Mouse (Mus musculus) neural tube, embryonic 14.5 days (tissue): Measurements from ENCODE around the gene Snx18. TPM values are rescaled to one million over a fixed set of nuclear protein-coding genes. Genes with fewer than 3 reads are reported as not detected.

Experiments used
- ATAC-seq: fragments of 200-750 bp; cut with Nextera tagmentation; 2 replicates; pipeline ENCODE4 v1.8.0; 2017; ENCODE audit warnings: low read depth, mild to moderate bottlenecking, moderate TSS enrichment, moderate library complexity
- H3K27ac ChIP-seq: fragments of 300-500 bp; sonication (generic); 2 replicates; pipeline ENCODE4 v1.5.1; 2014; ENCODE audit warnings: low read depth, mild to moderate bottlenecking, control low read depth, low read length, moderate library complexity, mixed read lengths
- H3K27me3 ChIP-seq: fragments of 300-500 bp; sonication (generic); 2 replicates; pipeline ENCODE4 v1.6.1; 2014; ENCODE audit warnings: low read length; ENCODE audit not compliant: control insufficient read depth, insufficient read depth
- H3K36me3 ChIP-seq: fragments of 300-500 bp; sonication (generic); 2 replicates; pipeline ENCODE4 v1.6.1; 2014; ENCODE audit warnings: low read length, mixed read lengths; ENCODE audit not compliant: control insufficient read depth, insufficient read depth
- H3K4me1 ChIP-seq: fragments of 300-500 bp; sonication (generic); 2 replicates; pipeline ENCODE4 v1.6.1; 2014; ENCODE audit warnings: low read length; ENCODE audit not compliant: control insufficient read depth, insufficient read depth
- H3K4me2 ChIP-seq: fragments of 300-500 bp; sonication (generic); 2 replicates; pipeline ENCODE4 v1.6.1; 2014; ENCODE audit warnings: mild to moderate bottlenecking, low read depth, low read length, control low read depth
- H3K4me3 ChIP-seq: fragments of 300-500 bp; sonication (generic); 2 replicates; pipeline ENCODE4 v1.5.1; 2014; ENCODE audit warnings: low read depth, low read length, control low read depth, mixed read lengths
- H3K9ac ChIP-seq: fragments of 300-500 bp; sonication (generic); replicated peaks from 2 replicates; pipeline ENCODE4 v1.6.1; 2014; ENCODE audit warnings: low read depth, mild to moderate bottlenecking, control low read depth, low read length, mixed read lengths
- H3K9me3 ChIP-seq: fragments of 300-500 bp; sonication (generic); 2 replicates; pipeline ENCODE4 v1.6.1; 2016; ENCODE audit warnings: low read length; ENCODE audit not compliant: control insufficient read depth
- WGBS: fragments of 180-500 bp; shearing (Covaris S2); extraction: QIAGEN DNeasy Blood & Tissue Kit; methylation state at CpG from one replicate; pipeline ENCODE4 v1.1.7; 2014; 5-methylcytosine and 5-hydroxymethylcytosine counted together
- polyA plus RNA-seq: library from polyadenylated mRNA; unstranded; fragments of >200 nt; fragmentation: Nextera tagmentation; extraction: Ambion mirVana; gene quantifications from 2 replicates; pipeline ENCODE4 v1.2.1, GENCODE M21; 2014

Snx18 gene
- polyA plus RNA-seq, 1 experiment from 2014 or later = 10.9 TPM

GRCm38 (mm10) chr13:113617338-113617890, 950 bp downstream of the Snx18 start:
- peak; percentile 12; the same call in 1 of the 2 replicates for ATAC-seq
- peak overlapping the region; percentile 89 for H3K27ac ChIP-seq
- H3K4me3 ChIP-seq = peak overlapping the region; percentile 98
- 11% methylated on average over 49 of the region's 49 CpGs for WGBS
- peaks cover 2% of the 10 kb centered on the region; the same call in 1 of the 2 replicates for H3K27me3 ChIP-seq
- peak overlapping the region; percentile 90 for H3K9ac ChIP-seq
- no peaks in the 10 kb centered on the region for H3K9me3 ChIP-seq
- H3K4me2 ChIP-seq = peak overlapping the region; percentile 94
- peaks cover 43% of the 10 kb centered on the region for H3K4me1 ChIP-seq
- H3K36me3 ChIP-seq = no peaks in the 10 kb centered on the region

GRCm38 (mm10) chr13:113616751-113617337, 1.5 kb downstream of the Snx18 start:
- Histone ChIP-seq H3K36me3 (no peaks in the 10 kb centered on the region), H3K27me3 (peaks cover 2% of the 10 kb centered on the region; the same call in 1 of the 2 replicates), H3K4me3 (peak overlapping the region; percentile 98), H3K9me3 (no peaks in the 10 kb centered on the region), H3K27ac (no peak overlapping the region), H3K4me1 (peaks cover 46% of the 10 kb centered on the region), H3K9ac (peak overlapping the region; percentile 90), H3K4me2 (peak overlapping the region; percentile 94)
- WGBS = 69% methylated on average over 24 of the region's 24 CpGs
- ATAC-seq = no peak

- 14% methylated on average over 8 of the region's 8 CpGs for WGBS
- no peak for ATAC-seq
These were observed 2.2 kb downstream of the Snx18 start for GRCm38 (mm10) chr13:113615971-113616671.

GRCm38 (mm10) chr13:113615546-113615941, 2.8 kb downstream of the Snx18 start:
- Histone ChIP-seq H3K9me3 (no peaks in the 10 kb centered on the region), H3K9ac (peak overlapping the region; percentile 90), H3K4me1 (peaks cover 54% of the 10 kb centered on the region), H3K27me3 (peaks cover 2% of the 10 kb centered on the region; the same call in 1 of the 2 replicates), H3K4me2 (peak overlapping the region; percentile 94), H3K27ac (0 out of 2 replicates have a peak overlapping the region, but pooled peaks have one; percentile 2), H3K36me3 (no peaks in the 10 kb centered on the region), H3K4me3 (peak overlapping the region; percentile 98)
- under 1% methylated on average over 10 of the region's 10 CpGs for WGBS
- ATAC-seq = no peak

More at GRCm38 (mm10) chr13:113615971-113616671, 2.2 kb downstream of the Snx18 start:
- peaks cover 50% of the 10 kb centered on the region for H3K4me1 ChIP-seq
- H3K4me3 ChIP-seq = peak overlapping the region; percentile 98
- no peaks in the 10 kb centered on the region for H3K36me3 ChIP-seq
- peaks cover 2% of the 10 kb centered on the region; the same call in 1 of the 2 replicates for H3K27me3 ChIP-seq
- peak overlapping the region; percentile 90 for H3K9ac ChIP-seq
- peak overlapping the region; percentile 94 for H3K4me2 ChIP-seq
- H3K9me3 ChIP-seq = no peaks in the 10 kb centered on the region
- H3K27ac ChIP-seq = no peak overlapping the region

GRCm38 (mm10) chr13:113614635-113615545, 3.5 kb downstream of the Snx18 start:
- Histone ChIP-seq H3K27ac (no peak overlapping the region), H3K4me1 (peaks cover 54% of the 10 kb centered on the region), H3K9ac (peak overlapping the region; percentile 90), H3K4me2 (peak overlapping the region; percentile 94), H3K36me3 (no peaks in the 10 kb centered on the region), H3K4me3 (peak overlapping the region; percentile 98), H3K27me3 (peaks cover 2% of the 10 kb centered on the region; the same call in 1 of the 2 replicates), H3K9me3 (no peaks in the 10 kb centered on the region)
- ATAC-seq = no peak
- 27% methylated on average over 24 of the region's 24 CpGs for WGBS

GRCm38 (mm10) chr13:113613882-113614281, 4.5 kb downstream of the Snx18 start:
- peaks cover 2% of the 10 kb centered on the region; the same call in 1 of the 2 replicates for H3K27me3 ChIP-seq
- H3K27ac ChIP-seq = no peak overlapping the region
- H3K36me3 ChIP-seq = no peaks in the 10 kb centered on the region
- H3K9me3 ChIP-seq = no peaks in the 10 kb centered on the region
- ATAC-seq = no peak
- H3K4me3 ChIP-seq = peak overlapping the region; percentile 98
- H3K9ac ChIP-seq = no peak overlapping the region
- peak overlapping the region; percentile 94 for H3K4me2 ChIP-seq
- 36% methylated on average over 10 of the region's 10 CpGs for WGBS
- H3K4me1 ChIP-seq = peaks cover 54% of the 10 kb centered on the region

- no peak overlapping the region for H3K27ac ChIP-seq
- peaks cover 54% of the 10 kb centered on the region for H3K4me1 ChIP-seq
- peak overlapping the region; percentile 94 for H3K4me2 ChIP-seq
- ATAC-seq = no peak
- H3K4me3 ChIP-seq = peak overlapping the region; percentile 98; the same call in 1 of the 2 replicates
- no peak overlapping the region for H3K9ac ChIP-seq
- no peaks in the 10 kb centered on the region for H3K9me3 ChIP-seq
- WGBS = 16% methylated on average over 12 of the region's 12 CpGs
- peaks cover 2% of the 10 kb centered on the region; the same call in 1 of the 2 replicates for H3K27me3 ChIP-seq
- H3K36me3 ChIP-seq = no peaks in the 10 kb centered on the region
These were observed 5.0 kb downstream of the Snx18 start for GRCm38 (mm10) chr13:113613341-113613740.

- H3K27ac ChIP-seq = no peak overlapping the region
- no peaks in the 10 kb centered on the region for H3K36me3 ChIP-seq
- no peaks in the 10 kb centered on the region for H3K27me3 ChIP-seq
- no peak overlapping the region for H3K9ac ChIP-seq
- no peaks in the 10 kb centered on the region for H3K9me3 ChIP-seq
- WGBS = 77% methylated on average over 24 of the region's 24 CpGs
- H3K4me3 ChIP-seq = no peak overlapping the region
- ATAC-seq = no peak
- peaks cover 52% of the 10 kb centered on the region for H3K4me1 ChIP-seq
- peak overlapping the region; percentile 2; the same call in 1 of the 2 replicates for H3K4me2 ChIP-seq
These were observed 6.0 kb downstream of the Snx18 start for GRCm38 (mm10) chr13:113612141-113612950.
